Mouse (Mus musculus) adrenal gland, postnatal 0 days (tissue): ENCODE measurements around the gene Gm7849. TPM values are rescaled to one million over a fixed set of nuclear protein-coding genes. Genes with fewer than 3 reads are reported as not detected.

Experiments used
- polyA plus RNA-seq: library from polyadenylated mRNA; unstranded; fragments of >200 nt; fragmentation: Nextera tagmentation; extraction: Ambion mirVana; gene quantifications from 2 replicates; pipeline ENCODE4 v1.2.1, GENCODE M21; 2015

Gene Gm7849
- not detected in 2 replicates for polyA plus RNA-seq

DNA sequence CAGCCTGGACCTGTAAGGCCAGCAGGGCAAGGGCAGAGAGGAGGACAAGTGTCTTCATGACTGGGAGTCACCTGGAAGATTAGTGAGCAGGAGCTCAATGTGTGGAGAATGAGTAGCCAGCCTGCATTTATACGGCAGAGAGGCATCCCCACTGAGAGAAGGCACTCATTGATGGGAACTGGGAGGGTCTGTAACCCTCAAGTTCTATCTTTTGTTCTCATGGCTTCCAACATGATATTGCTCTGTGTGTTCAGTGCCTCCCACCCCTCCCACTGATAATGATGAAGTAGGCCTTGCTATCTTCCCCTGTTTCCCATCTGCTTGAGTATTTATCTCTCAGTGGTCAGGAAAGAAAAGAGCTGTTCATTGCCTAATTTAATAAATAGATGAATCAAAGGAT, at the start of gene Gm7849:
Gene Gm7849 (minus strand): TSS at position 101 of the 400 bp plus-strand sequence.

DNA sequence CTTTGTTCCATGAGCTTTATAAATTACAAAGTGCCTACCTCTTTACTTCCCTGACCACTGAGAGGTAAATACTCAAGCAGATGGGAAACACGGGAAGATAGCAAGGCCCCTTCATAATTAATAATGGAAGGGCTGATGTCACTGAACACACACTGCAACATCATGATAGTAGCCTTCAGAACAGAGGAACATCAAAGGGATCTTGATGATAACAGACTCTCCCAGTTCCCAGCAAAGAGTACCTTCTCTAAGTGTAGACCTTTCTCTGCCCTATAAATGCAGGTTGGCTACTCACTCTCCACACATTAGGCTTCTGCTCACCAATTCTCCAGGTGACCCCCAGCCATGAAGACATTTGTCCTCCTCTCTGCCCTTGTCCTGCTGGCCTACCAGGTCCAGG, 29.2 kb downstream of the Gm7849 start, which contains the start of gene Defa36:
Gene Defa36 (plus strand): TSS at position 301 of the 400 bp plus-strand sequence.

Other genes starting within 250 kb of the Gm7849 start
- gene Gm15292, start 206.8 kb downstream of the Gm7849 start, polyA plus RNA-seq: not detected in 2 replicates
- not detected in 2 replicates for gene Defa27, start 141.0 kb downstream of the Gm7849 start, polyA plus RNA-seq
- gene Defa29, start 129.5 kb downstream of the Gm7849 start, polyA plus RNA-seq: not detected in 2 replicates
- gene Defa2, start 78.0 kb downstream of the Gm7849 start, polyA plus RNA-seq: not detected in 2 replicates
- not detected in 2 replicates for gene Defa33, start 64.7 kb downstream of the Gm7849 start, polyA plus RNA-seq
- not detected in 2 replicates for gene Defa36, start 29.1 kb downstream of the Gm7849 start, polyA plus RNA-seq
- not detected in 2 replicates for gene Defa20, start 52.7 kb upstream of the Gm7849 start, polyA plus RNA-seq
- gene Defa32, start 72.5 kb upstream of the Gm7849 start, polyA plus RNA-seq: not detected in 2 replicates
- gene Defa37, start 108.8 kb upstream of the Gm7849 start, polyA plus RNA-seq: not detected in 2 replicates
- gene Defa28, start 126.4 kb upstream of the Gm7849 start, polyA plus RNA-seq: not detected in 2 replicates
- gene Gm7861, start 137.9 kb upstream of the Gm7849 start, polyA plus RNA-seq: not detected in 2 replicates
- gene Defa26, start 161.6 kb upstream of the Gm7849 start, polyA plus RNA-seq: not detected in 2 replicates
- 1.1 TPM in 1 of 2 replicates, not detected in the other for gene Defa17, start 199.2 kb upstream of the Gm7849 start, polyA plus RNA-seq
- not detected in 2 replicates for gene Defa34, start 209.2 kb upstream of the Gm7849 start, polyA plus RNA-seq
- not detected in 2 replicates for gene AY761184, start 247.1 kb upstream of the Gm7849 start, polyA plus RNA-seq